Mouse (Mus musculus) layer of hippocampus, postnatal 25 days (tissue): ENCODE measurements around the gene Fbxo3. TPM values are rescaled to one million over a fixed set of nuclear protein-coding genes. Genes with fewer than 3 reads are reported as not detected.
"Not testable (repeated sequence)": the region's sequence is repeated elsewhere in the genome, so short reads cannot be mapped to it uniquely, and the experiment has no call there.

Source experiments
- DNase-seq, 2 experiments: peaks; one replicate each; pipeline ENCODE4 v3.0.0; 2022; ENCODE audit warnings: mixed read lengths in 2 of 2, low spot score in 1 of 2; ENCODE audit errors: extremely low spot score in 1 of 2
- total RNA-seq, 2 experiments: library from RNA; stranded (reverse); gene quantifications; 2 replicates each; pipeline ENCODE4 v1.2.3; 2021

Gene Fbxo3
- total RNA-seq, 2 experiments from 2014 or later = 45.9 to 47.4 TPM

DNA sequence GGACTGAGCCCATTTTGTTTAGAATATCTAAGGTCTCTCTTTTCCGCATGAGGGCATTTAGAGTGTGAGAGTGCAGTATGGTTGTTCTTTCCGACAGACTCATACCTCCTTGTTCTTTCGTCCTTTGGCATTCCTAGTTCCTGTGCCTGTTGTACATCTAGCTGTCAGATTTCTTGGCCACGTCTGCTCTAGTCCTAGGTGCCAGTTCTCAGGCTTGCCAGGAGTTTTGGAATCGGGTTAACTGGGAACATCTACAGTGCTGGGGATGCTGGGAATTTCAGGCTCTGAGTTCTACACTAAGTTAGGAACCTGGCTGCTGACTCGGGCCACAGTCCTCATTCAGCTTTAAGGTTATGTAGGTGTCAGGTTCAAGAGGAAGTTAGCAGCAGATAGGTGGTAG is 8.1 kb downstream of the Fbxo3 start:
- no peak for DNase-seq

DNA sequence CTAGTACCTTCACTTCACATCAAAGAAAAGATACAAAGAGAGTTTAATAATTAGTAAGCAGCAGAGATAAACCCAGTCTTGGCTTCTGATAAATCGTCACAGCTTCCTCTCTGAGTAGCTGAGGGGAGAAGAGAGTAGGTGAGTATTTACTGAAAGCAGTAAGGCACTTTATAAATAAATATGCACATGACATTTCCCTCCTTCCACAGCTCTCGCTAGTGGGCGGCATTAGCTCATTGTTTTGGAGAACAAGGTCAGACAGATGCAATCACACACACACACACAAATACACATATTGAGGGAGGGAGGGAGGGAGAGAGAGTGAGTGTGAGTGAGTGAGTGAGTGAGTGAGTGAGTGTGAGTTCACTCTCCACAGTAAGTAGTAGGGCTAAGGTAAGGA is 8.8 kb downstream of the Fbxo3 start:
- DNase-seq = no peak

DNA sequence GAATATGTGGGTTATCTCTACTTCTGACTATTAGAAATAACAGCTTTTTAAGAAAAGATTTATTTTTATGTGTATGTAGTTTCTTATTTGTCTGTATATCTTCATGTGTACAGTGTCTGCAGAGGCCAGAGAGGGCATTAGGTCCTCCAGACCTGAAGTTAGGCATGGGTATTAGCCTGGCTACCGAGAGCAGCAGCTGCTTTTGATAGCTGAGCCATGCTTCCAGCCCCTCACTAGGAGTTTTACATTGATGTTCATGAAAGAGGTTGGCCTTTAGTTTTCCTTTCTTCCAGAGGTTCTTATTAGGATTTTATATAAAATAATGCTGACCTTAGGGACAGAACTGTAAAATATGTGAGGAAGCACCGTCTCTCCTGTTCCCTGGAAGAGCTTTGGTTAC is 10.7 kb downstream of the Fbxo3 start:
- no peak for DNase-seq

DNA sequence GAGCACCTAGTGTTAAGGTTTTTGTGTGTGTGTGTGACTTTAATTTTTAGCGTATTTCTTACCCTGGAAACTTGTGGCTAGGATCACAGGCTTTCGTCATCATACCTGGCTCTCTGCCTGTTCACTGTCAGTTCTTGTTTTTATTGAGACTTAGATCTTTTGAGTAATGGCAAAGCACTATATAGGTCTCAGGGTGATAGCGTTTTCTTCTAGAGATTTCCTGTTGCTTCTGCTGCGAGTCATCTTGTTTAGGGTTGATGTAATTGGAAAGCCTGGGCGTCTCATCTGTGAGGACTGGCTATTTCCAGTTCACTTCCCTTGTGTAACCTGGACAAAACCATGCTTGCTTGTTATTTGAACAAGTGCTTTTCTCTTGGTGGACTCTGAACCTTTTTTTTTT is 14.1 kb downstream of the Fbxo3 start:
- DNase-seq = no peak

DNA sequence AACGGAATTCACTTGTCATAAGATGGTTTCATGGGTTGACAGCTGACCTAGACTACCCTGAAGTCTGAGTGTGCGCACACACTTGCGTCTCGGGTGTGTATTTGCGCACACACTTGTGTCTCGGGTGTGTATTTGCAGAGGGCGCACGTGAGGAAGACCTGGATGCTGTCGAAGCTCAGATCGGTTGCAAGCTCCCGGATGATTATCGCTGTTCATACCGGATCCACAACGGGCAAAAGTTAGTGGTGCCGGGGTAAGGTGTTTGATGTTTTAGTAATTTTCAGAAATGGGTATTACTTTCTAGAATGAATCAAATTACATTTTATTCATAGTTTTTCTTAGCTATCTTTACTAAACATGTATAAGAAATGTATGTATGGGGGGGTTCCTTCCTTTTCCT is 15.2 kb downstream of the Fbxo3 start:
- no peak for DNase-seq

DNA sequence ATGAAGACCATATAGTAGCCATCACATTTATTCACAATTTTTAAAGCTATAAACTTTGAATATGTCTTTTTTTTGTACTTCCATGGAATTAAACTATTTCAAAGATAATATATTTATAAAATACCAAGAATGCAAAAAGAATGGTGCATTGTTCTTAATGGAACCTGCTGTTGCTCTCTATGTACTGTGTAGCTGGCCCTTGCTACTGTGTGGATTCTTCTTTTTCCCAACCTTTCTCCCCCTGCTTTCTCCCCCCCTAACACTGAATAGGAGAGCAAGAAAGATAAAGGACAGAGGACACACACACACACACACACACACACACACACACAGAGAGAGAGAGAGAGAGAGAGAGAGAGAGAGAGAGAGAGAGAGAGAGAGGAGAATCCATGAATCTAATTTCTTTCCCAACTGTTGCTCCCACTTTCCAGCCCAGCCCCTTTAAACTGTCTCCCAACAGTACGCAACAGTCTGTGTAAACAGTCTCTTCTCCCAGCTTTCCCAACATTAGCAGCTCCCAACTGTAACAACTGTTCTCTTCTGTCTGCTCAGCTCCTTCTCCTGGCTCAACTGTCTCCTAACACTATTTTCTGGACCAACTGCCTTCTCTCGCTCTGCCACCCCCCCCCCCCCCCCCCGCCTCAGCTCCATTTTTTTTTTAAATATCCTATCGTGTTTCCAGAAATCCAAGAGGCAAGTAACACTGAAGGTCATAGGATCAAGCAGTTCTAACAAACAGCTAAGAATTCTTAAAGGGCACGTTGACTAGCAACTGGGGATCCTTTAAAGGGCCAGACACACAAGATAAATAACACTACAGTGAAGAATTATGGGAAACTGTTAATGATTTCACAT is 16.3 kb downstream of the Fbxo3 start:
- no peak for DNase-seq

DNA sequence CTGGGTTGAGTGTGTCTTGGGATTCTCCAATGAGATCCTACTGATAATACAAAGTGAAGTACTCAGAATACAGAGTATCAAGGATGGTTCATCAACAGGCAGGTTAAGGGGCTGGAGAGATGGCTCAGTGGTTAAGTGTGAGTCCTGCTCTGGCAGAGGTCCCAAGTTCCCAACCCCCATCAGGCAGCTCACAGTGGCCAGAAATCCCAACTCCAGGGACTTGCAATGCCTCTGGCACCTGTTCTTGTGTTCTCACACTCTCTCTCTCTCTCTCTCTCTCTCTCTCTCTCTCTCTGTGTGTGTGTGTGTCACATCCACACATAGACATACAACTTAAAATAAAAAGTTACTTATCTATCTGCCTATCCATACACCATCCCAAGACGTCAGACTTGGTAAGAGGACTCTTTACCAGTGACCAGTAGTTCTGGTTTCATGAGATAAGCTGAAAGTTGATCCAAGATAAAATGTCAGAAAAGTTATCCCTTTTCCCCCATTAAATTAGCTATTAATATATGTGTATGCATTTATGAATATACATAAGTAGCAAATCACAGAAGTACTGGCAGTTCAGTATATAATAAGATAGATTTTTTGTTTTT is 17.1 kb downstream of the Fbxo3 start:
- no peak for DNase-seq

DNA sequence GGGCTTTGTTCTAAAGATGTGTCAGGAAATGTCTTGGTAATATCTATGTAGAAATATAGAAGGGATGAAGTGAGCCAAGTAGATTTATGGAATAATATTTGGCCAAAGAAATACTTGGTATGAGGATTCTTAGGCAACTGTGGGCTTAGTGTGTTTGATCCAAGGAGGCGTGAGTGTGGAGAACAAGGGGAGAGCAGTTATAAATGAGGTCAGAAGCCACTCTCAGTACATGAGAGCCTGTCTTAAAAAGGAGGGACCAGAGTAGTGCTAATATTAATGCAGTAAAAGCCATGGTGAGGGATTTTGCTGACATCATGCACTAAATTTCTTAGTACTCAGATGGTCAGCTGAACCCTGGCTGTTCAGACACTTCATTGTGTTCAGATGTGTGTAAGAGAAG is 30.9 kb downstream of the Fbxo3 start:
- no peak for DNase-seq

DNA sequence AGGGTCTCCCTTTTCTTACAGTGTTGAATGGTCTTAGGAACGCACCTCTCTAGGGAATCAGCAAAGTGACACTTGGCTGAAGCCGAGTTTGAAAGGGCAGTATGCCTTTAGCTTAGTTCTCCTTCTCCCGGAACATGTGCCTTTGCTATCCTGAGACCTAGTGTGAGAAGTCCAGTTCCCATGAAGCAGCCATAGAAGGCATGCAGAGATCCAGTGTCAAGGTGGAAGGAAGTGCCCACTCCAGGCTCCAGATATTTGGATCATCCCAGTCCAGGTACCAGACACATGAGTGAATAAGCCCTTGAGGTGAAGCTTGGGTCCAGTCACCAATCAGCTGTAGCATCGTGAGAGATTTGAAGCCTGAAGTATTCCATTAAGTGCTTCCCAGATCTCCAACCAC is 31.4 kb downstream of the Fbxo3 start:
- DNase-seq = no peak

DNA sequence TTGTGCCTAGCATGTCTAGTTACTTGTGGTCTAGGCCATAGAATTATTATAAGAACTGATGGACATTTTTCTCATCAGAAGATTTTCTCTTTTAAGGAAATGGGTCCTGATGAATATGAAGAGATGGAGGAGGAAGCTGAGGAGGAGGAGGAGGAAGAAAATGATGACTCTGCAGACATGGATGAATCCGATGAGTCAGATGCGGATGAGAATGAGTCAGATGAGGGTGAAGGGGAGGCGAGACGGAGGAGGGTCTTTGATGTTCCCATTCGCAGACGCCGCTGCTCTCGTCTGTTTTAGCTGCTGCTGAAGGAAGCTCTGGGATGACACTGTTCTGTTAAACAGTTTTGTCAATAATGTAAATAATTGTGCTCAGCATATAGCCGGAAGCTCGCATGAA is 32.3 kb downstream of the Fbxo3 start:
- DNase-seq = no peak

DNA sequence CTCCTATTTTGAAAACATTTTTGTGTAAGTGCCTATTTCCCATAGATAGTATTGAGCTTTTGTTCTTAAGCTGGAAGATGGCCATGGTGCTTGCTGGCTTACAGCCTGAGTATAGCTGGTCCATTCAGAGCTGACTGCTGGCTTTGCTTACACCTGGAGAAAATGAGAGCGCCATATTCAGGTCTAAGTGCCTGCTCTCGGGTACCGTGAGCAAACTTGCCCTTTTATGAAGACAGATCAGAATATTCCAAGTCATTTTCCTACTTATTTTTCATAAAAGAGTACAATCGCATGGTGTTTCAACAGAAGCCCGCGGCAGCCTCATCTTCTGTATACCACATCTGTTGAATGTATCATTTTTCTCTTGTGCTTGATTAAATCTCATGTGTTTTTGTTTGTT is 33.5 kb downstream of the Fbxo3 start:
- no peak for DNase-seq

DNA sequence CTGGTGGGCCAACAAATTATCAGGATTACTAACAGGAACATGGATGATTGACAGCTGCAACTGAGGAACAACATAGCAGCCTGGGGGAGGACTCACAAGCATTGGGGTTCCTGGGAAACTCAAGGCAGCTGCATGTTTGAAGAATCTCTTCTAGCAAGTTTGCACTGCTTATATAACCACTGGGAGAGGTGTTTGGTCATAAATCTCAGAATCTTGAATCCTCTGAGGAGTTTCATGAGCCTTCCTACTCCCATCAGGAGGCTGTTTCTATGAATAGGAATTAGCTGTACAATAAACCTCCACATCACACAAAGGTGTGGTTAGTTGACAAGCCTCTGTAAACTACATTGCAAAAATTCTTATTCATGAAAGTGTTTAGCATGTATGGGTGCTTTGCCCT is 35.1 kb downstream of the Fbxo3 start:
- DNase-seq = no peak

DNA sequence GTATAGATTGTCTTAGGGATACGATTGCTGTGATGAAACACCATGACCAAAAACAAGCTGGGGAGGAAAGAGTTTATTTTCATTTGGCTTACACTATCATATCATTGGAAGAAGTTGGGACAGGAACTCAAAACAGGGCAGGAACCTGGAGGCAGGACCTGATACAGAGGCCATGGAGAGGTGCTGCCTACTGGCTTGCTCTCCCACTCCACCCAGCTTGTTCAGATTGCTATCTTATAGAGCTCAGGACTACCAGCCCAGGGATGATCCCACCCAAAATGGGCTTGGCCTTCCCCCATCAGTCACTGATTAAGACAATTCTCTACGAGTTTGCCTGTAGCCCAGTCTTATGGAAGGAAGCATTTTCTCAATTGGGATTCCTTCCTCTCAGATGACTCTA is 36.6 kb downstream of the Fbxo3 start:
- no peak for DNase-seq

DNA sequence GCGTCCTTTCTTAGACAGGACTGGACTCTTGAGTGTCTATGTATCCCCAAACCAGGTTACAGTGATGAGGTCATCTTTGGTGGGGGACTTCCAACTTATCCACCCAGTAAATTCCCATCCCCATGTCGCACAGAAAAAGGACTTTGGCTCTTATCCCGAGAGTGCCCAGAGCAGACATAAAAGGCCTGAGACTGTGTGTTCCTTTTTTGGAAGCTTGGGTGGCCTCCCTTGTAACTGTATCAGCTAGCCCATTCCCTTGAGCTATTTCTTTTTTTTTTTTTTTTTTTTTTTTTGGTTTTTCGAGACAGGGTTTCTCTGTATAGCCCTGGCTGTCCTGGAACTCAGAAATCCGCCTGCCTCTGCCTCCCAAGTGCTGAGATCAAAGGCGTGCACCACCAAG is 38.0 kb downstream of the Fbxo3 start, which contains the start of gene Gm10912:
Gm10912 (plus strand) TSS at position 301 of the 400 bp plus-strand sequence.
- DNase-seq = not testable (repeated sequence)

DNA sequence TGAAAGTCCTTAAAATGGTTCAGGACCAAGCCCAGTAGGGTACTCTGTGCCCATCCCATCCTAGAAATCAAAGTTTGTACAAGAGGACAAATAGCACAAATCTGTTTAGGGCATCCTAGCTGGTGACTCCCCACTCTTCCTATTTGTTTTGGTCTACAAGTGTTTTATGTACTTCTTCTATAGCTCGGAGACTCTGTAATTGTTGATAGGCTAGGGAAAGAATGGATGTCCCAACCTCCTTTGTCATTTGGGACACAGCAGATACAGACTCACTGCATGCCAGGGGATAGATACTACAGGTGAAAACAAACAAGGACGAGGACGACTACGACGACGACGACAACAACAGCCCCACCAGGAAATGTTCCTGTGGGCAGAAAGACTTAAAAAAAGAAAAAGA is 40.9 kb downstream of the Fbxo3 start, which contains the start of gene Gm10799:
Gm10799 (minus strand) TSS at position 101 of the 400 bp plus-strand sequence.
- DNase-seq = not testable (repeated sequence)

DNA sequence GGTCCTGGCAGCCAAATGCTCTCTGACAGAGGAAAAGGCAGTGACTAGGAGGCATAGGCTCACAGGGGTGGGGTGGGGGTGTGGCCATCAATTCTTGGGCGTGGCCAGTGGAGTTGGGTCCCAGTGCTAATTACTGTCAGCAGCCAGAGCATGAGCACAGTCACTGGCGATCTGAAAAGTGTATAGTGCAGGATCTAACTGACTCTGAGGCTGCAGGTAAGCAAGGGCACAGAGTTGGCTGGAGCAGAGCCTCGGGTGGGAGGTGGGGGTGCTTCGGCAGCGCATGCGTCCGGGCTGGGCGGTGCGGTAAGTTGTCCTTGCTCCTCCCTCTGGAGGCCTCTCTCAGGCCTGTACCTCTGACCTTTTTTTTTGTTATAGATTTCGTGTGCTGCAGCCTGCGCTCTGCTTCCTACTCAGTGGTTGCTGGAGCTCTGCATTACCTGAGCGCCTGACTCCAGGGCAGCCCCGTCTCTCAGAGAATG is 42.2 kb downstream of the Fbxo3 start, which contains the start of gene Cd59b:
Cd59b (plus strand) TSS at position 146 of the 482 bp plus-strand sequence.
- DNase-seq = no peak

DNA sequence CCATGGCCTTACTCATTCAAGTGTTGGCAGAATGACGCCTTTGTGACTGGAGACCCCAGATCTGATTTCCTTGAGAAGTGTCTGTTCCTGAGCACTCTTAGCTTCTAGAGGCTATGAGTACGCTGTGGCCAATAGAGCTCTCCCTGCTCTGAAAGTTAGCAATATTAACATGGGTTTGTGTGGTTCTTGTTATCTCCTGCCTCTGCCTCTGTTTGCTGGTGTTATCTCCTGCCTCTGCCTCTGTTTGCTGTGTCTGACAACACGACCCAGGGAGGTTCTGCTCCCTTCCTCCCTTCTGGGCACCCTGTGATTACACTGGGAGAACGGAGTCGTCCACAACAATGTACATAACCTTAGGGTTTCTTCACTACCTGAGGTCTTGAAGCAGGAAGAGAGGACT is 50.8 kb downstream of the Fbxo3 start:
- not testable (repeated sequence) for DNase-seq

DNA sequence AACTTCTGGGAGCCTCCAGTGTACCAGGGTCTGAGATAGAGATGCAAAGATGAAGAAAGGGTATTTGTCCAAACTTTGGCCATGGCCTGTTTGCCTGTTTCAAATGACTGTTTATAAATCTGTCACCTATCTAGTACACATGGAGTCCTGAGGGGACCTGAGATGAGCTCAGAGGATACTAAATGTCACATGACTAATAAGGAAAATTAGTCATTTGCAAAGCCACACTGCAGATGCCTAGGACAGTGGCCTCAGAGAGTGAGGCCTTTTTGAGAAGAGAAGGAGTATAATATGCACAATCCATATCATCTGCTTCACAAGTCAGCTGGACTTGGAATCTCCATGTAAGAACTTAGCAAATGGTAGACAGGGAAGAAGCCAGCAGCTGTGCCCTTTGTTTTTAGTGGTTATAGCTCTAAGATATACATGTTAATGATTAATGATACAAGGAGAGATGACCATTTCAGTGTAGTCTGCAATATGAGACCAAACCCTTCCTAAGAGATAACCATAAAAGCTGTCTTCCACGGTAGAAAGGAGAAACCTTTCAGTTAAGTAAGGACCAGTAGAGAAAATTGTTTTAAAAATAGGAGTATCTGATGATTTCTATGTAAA is 54.0 kb downstream of the Fbxo3 start:
- not testable (repeated sequence) for DNase-seq

DNA sequence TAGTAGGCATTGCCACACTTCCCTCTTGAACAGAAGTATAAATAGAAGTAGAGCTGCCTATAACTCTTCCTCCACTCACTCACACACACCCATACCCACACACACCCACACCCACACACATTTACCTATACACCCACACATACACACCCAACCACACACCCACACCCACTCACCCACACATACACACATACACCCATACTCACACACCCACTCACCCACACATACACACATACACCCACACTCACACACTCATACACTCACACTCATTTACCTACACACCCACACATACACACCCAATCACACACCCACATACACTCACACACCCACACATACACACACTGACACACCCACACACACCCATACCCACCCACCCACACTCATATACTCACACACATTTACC is 55.0 kb downstream of the Fbxo3 start:
- no peak for DNase-seq

DNA sequence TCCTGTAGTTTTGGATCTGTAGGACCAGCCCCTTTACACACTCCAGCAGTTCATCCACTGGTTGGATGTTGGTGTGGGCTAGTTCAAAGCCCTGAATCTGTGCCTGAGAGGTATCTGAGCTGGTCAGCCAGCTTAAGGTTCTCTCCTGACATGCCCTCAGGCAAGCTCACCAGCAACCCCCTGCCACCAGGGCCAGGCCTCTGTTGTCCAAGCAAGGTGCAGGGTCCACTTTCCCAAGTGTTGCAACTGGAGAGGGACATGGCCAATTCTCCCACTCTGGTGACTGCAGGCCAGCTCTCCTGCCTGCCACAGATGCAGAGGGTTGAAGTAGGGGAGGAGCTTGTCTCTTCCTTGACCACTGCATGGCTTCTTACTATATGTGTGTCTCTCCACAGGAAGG is 56.5 kb downstream of the Fbxo3 start:
- DNase-seq = not testable (repeated sequence)

DNA sequence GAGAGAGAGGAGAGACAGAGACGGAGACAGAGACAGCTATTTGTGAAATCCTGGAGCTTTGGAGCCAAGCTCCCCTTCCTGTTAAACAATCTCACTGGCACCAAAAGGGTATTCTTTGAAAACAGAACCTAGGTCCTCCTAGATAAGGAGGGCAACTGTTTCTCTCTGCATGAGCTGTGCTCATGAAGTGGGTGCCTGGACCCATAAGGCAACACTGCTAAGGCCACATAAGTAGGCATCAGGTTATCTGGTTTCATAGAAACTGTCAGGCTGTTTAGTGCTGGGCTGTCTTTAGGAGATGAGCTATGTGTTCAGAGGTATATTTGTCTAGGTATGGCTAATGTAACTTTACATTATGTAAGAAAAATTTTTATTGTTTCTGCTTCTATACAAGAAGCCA is 60.0 kb downstream of the Fbxo3 start:
- DNase-seq = not testable (repeated sequence)
